Mouse (Mus musculus): ENCODE measurements around the gene Ybx1.

GRCm38 (mm10) chr4:119291921-119292320, 2.5 kb downstream of the Ybx1 start:
- no peak for TF ChIP-seq POLR2A (IDR thresholded peaks at IDR 0.05; ENCODE audit: insufficient read depth, low read length)
- TF ChIP-seq CTCF (IDR thresholded peaks at IDR 0.05; ENCODE audit: low read depth, low read length) = no peak
- no peak for TF ChIP-seq EP300 (IDR thresholded peaks at IDR 0.05; ENCODE audit: insufficient read depth, low read depth, low read length)

Data from ES-Bruce4 (cell line).